Mouse (Mus musculus) E14TG2a.4 (cell line): Measurements from ENCODE around the gene Preb.

Experiments
- H3K27me3 ChIP-seq: 2 replicates; pipeline ENCODE4 v1.6.1; 2014; ENCODE audit warnings: low read length, control low read depth; ENCODE audit not compliant: insufficient read depth
- H3K36me3 ChIP-seq: 2 replicates; pipeline ENCODE4 v1.6.1; 2014; ENCODE audit warnings: low read length, control low read depth; ENCODE audit not compliant: insufficient read depth
- H3K4me1 ChIP-seq: replicated peaks from 2 replicates; pipeline ENCODE4 v1.6.1; 2014; ENCODE audit warnings: low read depth, low read length, control low read depth
- H3K4me3 ChIP-seq: replicated peaks from 2 replicates; pipeline ENCODE4 v1.5.1; 2014; ENCODE audit warnings: mild to moderate bottlenecking, low read length
- H3K9me3 ChIP-seq: 2 replicates; pipeline ENCODE4 v1.6.1; 2014; ENCODE audit warnings: low read length, control low read depth
- CTCF ChIP-seq: conservative IDR thresholded peaks from 2 replicates; pipeline ENCODE4 v1.5.1; 2014; ENCODE audit warnings: low read length
- NANOG ChIP-seq: IDR thresholded peaks from 2 replicates; pipeline ENCODE4 v1.6.1; 2014; ENCODE audit warnings: borderline replicate concordance, low read length, mixed read lengths
- POU5F1 ChIP-seq: IDR thresholded peaks from 2 replicates; pipeline ENCODE4 v1.6.1; 2014; ENCODE audit warnings: low read length, borderline replicate concordance

Gene Preb

GRCm38 (mm10) chr5:30960814-30961213 is 653 bp upstream of the Preb start:
- H3K9me3 ChIP-seq = no peaks in the 10 kb centered on the region
- no peak for TF ChIP-seq POU5F1
- peaks cover 10% of the 10 kb centered on the region; the same call in 1 of the 2 replicates for H3K27me3 ChIP-seq
- H3K36me3 ChIP-seq = peaks cover 27% of the 10 kb centered on the region
- peak overlapping the region; percentile 96; the same call in 1 of the 2 replicates for H3K4me3 ChIP-seq
- peaks cover 23% of the 10 kb centered on the region for H3K4me1 ChIP-seq

- Histone ChIP-seq H3K4me1 (peaks cover 36% of the 10 kb centered on the region), H3K4me3 (peak overlapping the region; percentile 96), H3K9me3 (no peaks in the 10 kb centered on the region), H3K27me3 (0 out of 2 replicates have a peak, but pooled peaks cover 4% of the 10 kb centered on the region), H3K36me3 (peaks cover 42% of the 10 kb centered on the region)
- TF ChIP-seq NANOG (no peak), POU5F1 (no peak), CTCF (no peak)
These were observed 835 bp downstream of the Preb start for GRCm38 (mm10) chr5:30959198-30959854.

GRCm38 (mm10) chr5:30957891-30958290 is 2.3 kb downstream of the Preb start:
- H3K27me3 ChIP-seq = no peaks in the 10 kb centered on the region
- H3K4me1 ChIP-seq = peaks cover 36% of the 10 kb centered on the region
- TF ChIP-seq CTCF (no peak), POU5F1 (no peak), NANOG (no peak)
- peaks cover 56% of the 10 kb centered on the region for H3K36me3 ChIP-seq
- no peak overlapping the region for H3K4me3 ChIP-seq
- no peaks in the 10 kb centered on the region for H3K9me3 ChIP-seq

- Histone ChIP-seq H3K4me1 (peaks cover 40% of the 10 kb centered on the region), H3K36me3 (peaks cover 72% of the 10 kb centered on the region), H3K9me3 (no peaks in the 10 kb centered on the region), H3K27me3 (no peaks in the 10 kb centered on the region), H3K4me3 (no peak overlapping the region)
- no peak for TF ChIP-seq CTCF
- TF ChIP-seq POU5F1 = no peak
- TF ChIP-seq NANOG = no peak
These were observed 4.4 kb downstream of the Preb start for GRCm38 (mm10) chr5:30955751-30956150.

- peaks cover 72% of the 10 kb centered on the region for H3K36me3 ChIP-seq
- TF ChIP-seq POU5F1 (no peak), NANOG (no peak), CTCF (no peak)
- no peak overlapping the region for H3K4me3 ChIP-seq
- no peaks in the 10 kb centered on the region for H3K27me3 ChIP-seq
- peaks cover 47% of the 10 kb centered on the region for H3K4me1 ChIP-seq
- no peaks in the 10 kb centered on the region for H3K9me3 ChIP-seq
These were observed 5.6 kb downstream of the Preb start for GRCm38 (mm10) chr5:30954556-30954955.

- peaks cover under 1% of the 10 kb centered on the region; the same call in 1 of the 2 replicates for H3K27me3 ChIP-seq
- peaks cover 70% of the 10 kb centered on the region for H3K36me3 ChIP-seq
- TF ChIP-seq CTCF (no peak), POU5F1 (no peak), NANOG (no peak)
- no peak overlapping the region for H3K4me3 ChIP-seq
- H3K9me3 ChIP-seq = no peaks in the 10 kb centered on the region
- H3K4me1 ChIP-seq = peaks cover 47% of the 10 kb centered on the region
These were observed 6.1 kb downstream of the Preb start for GRCm38 (mm10) chr5:30954065-30954464.

GRCm38 (mm10) chr5:30952551-30952950 is 7.6 kb downstream of the Preb start:
- Histone ChIP-seq H3K36me3 (peaks cover 55% of the 10 kb centered on the region), H3K4me3 (no peak overlapping the region), H3K27me3 (peaks cover 7% of the 10 kb centered on the region), H3K4me1 (peaks cover 38% of the 10 kb centered on the region), H3K9me3 (no peaks in the 10 kb centered on the region)
- TF ChIP-seq CTCF = no peak
- no peak for TF ChIP-seq NANOG
- no peak for TF ChIP-seq POU5F1

- TF ChIP-seq POU5F1 (no peak), NANOG (no peak), CTCF (no peak)
- Histone ChIP-seq H3K36me3 (peaks cover 49% of the 10 kb centered on the region), H3K27me3 (peaks cover 14% of the 10 kb centered on the region), H3K4me3 (no peak overlapping the region), H3K4me1 (peaks cover 38% of the 10 kb centered on the region), H3K9me3 (no peaks in the 10 kb centered on the region)
These were observed 8.5 kb downstream of the Preb start for GRCm38 (mm10) chr5:30951706-30952105.

- Histone ChIP-seq H3K4me1 (peaks cover 36% of the 10 kb centered on the region), H3K36me3 (peaks cover 47% of the 10 kb centered on the region), H3K9me3 (no peaks in the 10 kb centered on the region), H3K27me3 (peaks cover 18% of the 10 kb centered on the region), H3K4me3 (peak overlapping the region; percentile 90)
- TF ChIP-seq POU5F1 (no peak), CTCF (no peak), NANOG (no peak)
These were observed 9.2 kb downstream of the Preb start for GRCm38 (mm10) chr5:30950922-30951321.
